Mouse (Mus musculus): ENCODE measurements around the gene Scimp.

DNA sequence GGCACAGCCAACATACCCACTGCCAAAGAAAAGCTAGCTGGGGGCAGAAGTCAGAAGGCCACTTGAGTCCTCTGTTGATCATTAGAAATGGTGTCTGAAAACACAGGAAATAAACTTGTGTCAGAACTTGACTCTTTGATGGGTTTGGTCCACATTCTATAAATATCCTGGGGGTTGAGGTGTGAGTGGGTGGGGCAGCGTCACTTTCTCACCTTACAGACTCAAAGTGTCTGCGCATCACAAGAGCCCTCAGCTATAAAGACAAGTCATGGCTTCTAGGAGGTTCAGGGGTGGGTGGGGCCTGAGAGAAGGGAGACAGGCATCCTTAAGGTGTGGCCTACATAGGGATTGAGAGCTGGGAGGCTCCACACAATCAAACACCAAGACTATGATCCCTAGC lies 22.0 kb downstream of the Scimp start:
- TF ChIP-seq CTCF (IDR thresholded peaks at IDR 0.05; ENCODE audit: low read depth, low read length): no peak
- no peak for TF ChIP-seq POLR2A (IDR thresholded peaks at IDR 0.05; ENCODE audit: borderline replicate concordance, low read depth, low read length)
